Mouse (Mus musculus): ENCODE measurements around the gene Magi2. TPM values are rescaled to one million over a fixed set of nuclear protein-coding genes. Genes with fewer than 3 reads are reported as not detected.

Gene Magi2
- polyA plus RNA-seq, 1 experiment, result 0.18 TPM

- Histone ChIP-seq H3K4me3 (ENCODE audit: insufficient read depth, poor library complexity, severe bottlenecking) (no peak overlapping the region), H3K27me3 (ENCODE audit: control insufficient read depth, insufficient read depth, insufficient read length) (no peaks in the 10 kb centered on the region), H3K36me3 (ENCODE audit: control insufficient read depth, insufficient read depth) (no peaks in the 10 kb centered on the region), H3ac (ENCODE audit: control insufficient read depth, insufficient read length, low read depth) (no peak overlapping the region), H3K79me3 (ENCODE audit: low read depth) (no peaks in the 10 kb centered on the region), H3K79me2 (ENCODE audit: control insufficient read depth, insufficient read depth) (no peaks in the 10 kb centered on the region)
- TF ChIP-seq MYOD1 (IDR thresholded peaks at IDR 0.05; ENCODE audit: control insufficient read depth, insufficient read length, low read depth), result no peak
- no peak for TF ChIP-seq MYOG (IDR thresholded peaks at IDR 0.05; ENCODE audit: control insufficient read depth, extremely low read depth, insufficient read length)
- no peak for TF ChIP-seq CTCF (IDR thresholded peaks at IDR 0.05; ENCODE audit: control insufficient read depth, insufficient read depth, insufficient read length)
- no peak for TF ChIP-seq USF1 (IDR thresholded peaks at IDR 0.05; ENCODE audit: low read depth)
- TF ChIP-seq CEBPB (IDR thresholded peaks at IDR 0.05; ENCODE audit: low read depth), result no peak
- no peak for TF ChIP-seq MAX (IDR thresholded peaks at IDR 0.05)
- no peak for TF ChIP-seq FOSL1 (IDR thresholded peaks at IDR 0.05; ENCODE audit: insufficient read depth, low read length, poor library complexity, severe bottlenecking)
Observed at GRCm38 (mm10) chr5:20568421-20568820, 1341.6 kb downstream of the Magi2 start.

GRCm38 (mm10) chr5:20568966-20569365 is 1342.1 kb downstream of the Magi2 start:
- no peaks in the 10 kb centered on the region for H3K79me3 ChIP-seq (ENCODE audit: low read depth)
- H3ac ChIP-seq (ENCODE audit: control insufficient read depth, insufficient read length, low read depth), result no peak overlapping the region
- no peak overlapping the region for H3K4me3 ChIP-seq (ENCODE audit: insufficient read depth, poor library complexity, severe bottlenecking)
- no peaks in the 10 kb centered on the region for H3K27me3 ChIP-seq (ENCODE audit: control insufficient read depth, insufficient read depth, insufficient read length)
- TF ChIP-seq FOSL1 (IDR thresholded peaks at IDR 0.05; ENCODE audit: insufficient read depth, low read length, poor library complexity, severe bottlenecking), result no peak
- no peaks in the 10 kb centered on the region for H3K36me3 ChIP-seq (ENCODE audit: control insufficient read depth, insufficient read depth)
- no peaks in the 10 kb centered on the region for H3K79me2 ChIP-seq (ENCODE audit: control insufficient read depth, insufficient read depth)

- Histone ChIP-seq H3K79me2 (ENCODE audit: control insufficient read depth, insufficient read depth) (no peaks in the 10 kb centered on the region), H3K36me3 (ENCODE audit: control insufficient read depth, insufficient read depth) (no peaks in the 10 kb centered on the region), H3ac (ENCODE audit: control insufficient read depth, insufficient read length, low read depth) (no peak overlapping the region), H3K27me3 (ENCODE audit: control insufficient read depth, insufficient read depth, insufficient read length) (no peaks in the 10 kb centered on the region), H3K4me3 (ENCODE audit: insufficient read depth, poor library complexity, severe bottlenecking) (no peak overlapping the region), H3K79me3 (ENCODE audit: low read depth) (no peaks in the 10 kb centered on the region)
- TF ChIP-seq CTCF (IDR thresholded peaks at IDR 0.05; ENCODE audit: control insufficient read depth, insufficient read depth, insufficient read length), result no peak
- no peak for TF ChIP-seq FOSL1 (IDR thresholded peaks at IDR 0.05; ENCODE audit: insufficient read depth, low read length, poor library complexity, severe bottlenecking)
- TF ChIP-seq MAX (IDR thresholded peaks at IDR 0.05), result no peak
- no peak for TF ChIP-seq USF1 (IDR thresholded peaks at IDR 0.05; ENCODE audit: low read depth)
- TF ChIP-seq MYOG (IDR thresholded peaks at IDR 0.05; ENCODE audit: control insufficient read depth, extremely low read depth, insufficient read length), result no peak
- TF ChIP-seq CEBPB (IDR thresholded peaks at IDR 0.05; ENCODE audit: low read depth), result no peak
- no peak for TF ChIP-seq MYOD1 (IDR thresholded peaks at IDR 0.05; ENCODE audit: control insufficient read depth, insufficient read length, low read depth)
Observed at GRCm38 (mm10) chr5:20574816-20575215, 1348.0 kb downstream of the Magi2 start.

DNA sequence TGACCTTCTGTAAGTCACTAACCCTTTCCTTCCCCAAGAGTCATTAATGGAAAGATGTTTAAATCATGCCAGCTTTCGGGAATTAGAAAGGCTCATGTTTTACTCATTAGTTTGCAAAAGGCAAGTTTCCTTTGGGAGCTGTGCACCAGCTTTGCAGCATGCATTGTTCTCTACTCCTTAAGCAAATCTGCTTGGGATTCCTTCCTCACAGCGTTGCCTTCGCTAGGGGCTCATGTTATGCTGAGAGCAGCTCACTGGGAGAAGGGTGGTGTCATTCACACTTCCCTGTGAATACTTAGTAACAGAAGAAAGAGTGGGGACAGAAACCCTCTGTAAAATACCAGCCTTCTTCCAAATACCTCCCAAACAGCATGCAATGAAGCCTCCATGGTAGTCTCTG is 1349.0 kb downstream of the Magi2 start:
- Histone ChIP-seq H3K79me2 (ENCODE audit: control insufficient read depth, insufficient read depth) (no peaks in the 10 kb centered on the region), H3ac (ENCODE audit: control insufficient read depth, insufficient read length, low read depth) (no peak overlapping the region), H3K79me3 (ENCODE audit: low read depth) (no peaks in the 10 kb centered on the region), H3K4me3 (ENCODE audit: insufficient read depth, poor library complexity, severe bottlenecking) (no peak overlapping the region), H3K36me3 (ENCODE audit: control insufficient read depth, insufficient read depth) (no peaks in the 10 kb centered on the region), H3K27me3 (ENCODE audit: control insufficient read depth, insufficient read depth, insufficient read length) (no peaks in the 10 kb centered on the region)
- no peak for TF ChIP-seq CEBPB (IDR thresholded peaks at IDR 0.05; ENCODE audit: low read depth)
- no peak for TF ChIP-seq MYOG (IDR thresholded peaks at IDR 0.05; ENCODE audit: control insufficient read depth, extremely low read depth, insufficient read length)
- no peak for TF ChIP-seq USF1 (IDR thresholded peaks at IDR 0.05; ENCODE audit: low read depth)
- TF ChIP-seq FOSL1 (IDR thresholded peaks at IDR 0.05; ENCODE audit: insufficient read depth, low read length, poor library complexity, severe bottlenecking), result no peak
- TF ChIP-seq CTCF (IDR thresholded peaks at IDR 0.05; ENCODE audit: control insufficient read depth, insufficient read depth, insufficient read length), result no peak
- no peak for TF ChIP-seq MYOD1 (IDR thresholded peaks at IDR 0.05; ENCODE audit: control insufficient read depth, insufficient read length, low read depth)
- TF ChIP-seq MAX (IDR thresholded peaks at IDR 0.05), result no peak

GRCm38 (mm10) chr5:20576266-20576665 is 1349.4 kb downstream of the Magi2 start:
- TF ChIP-seq CEBPB (IDR thresholded peaks at IDR 0.05; ENCODE audit: low read depth), result no peak
- TF ChIP-seq MYOG (IDR thresholded peaks at IDR 0.05; ENCODE audit: control insufficient read depth, extremely low read depth, insufficient read length), result no peak
- no peak for TF ChIP-seq USF1 (IDR thresholded peaks at IDR 0.05; ENCODE audit: low read depth)
- no peak for TF ChIP-seq FOSL1 (IDR thresholded peaks at IDR 0.05; ENCODE audit: insufficient read depth, low read length, poor library complexity, severe bottlenecking)
- TF ChIP-seq MYOD1 (IDR thresholded peaks at IDR 0.05; ENCODE audit: control insufficient read depth, insufficient read length, low read depth), result no peak
- no peak for TF ChIP-seq MAX (IDR thresholded peaks at IDR 0.05)
- no peak for TF ChIP-seq CTCF (IDR thresholded peaks at IDR 0.05; ENCODE audit: control insufficient read depth, insufficient read depth, insufficient read length)
- H3K79me2 ChIP-seq (ENCODE audit: control insufficient read depth, insufficient read depth), result no peaks in the 10 kb centered on the region
- no peaks in the 10 kb centered on the region for H3K79me3 ChIP-seq (ENCODE audit: low read depth)
- no peaks in the 10 kb centered on the region for H3K27me3 ChIP-seq (ENCODE audit: control insufficient read depth, insufficient read depth, insufficient read length)
- no peak overlapping the region for H3ac ChIP-seq (ENCODE audit: control insufficient read depth, insufficient read length, low read depth)
- H3K4me3 ChIP-seq (ENCODE audit: insufficient read depth, poor library complexity, severe bottlenecking), result no peak overlapping the region
- H3K36me3 ChIP-seq (ENCODE audit: control insufficient read depth, insufficient read depth), result no peaks in the 10 kb centered on the region

DNA sequence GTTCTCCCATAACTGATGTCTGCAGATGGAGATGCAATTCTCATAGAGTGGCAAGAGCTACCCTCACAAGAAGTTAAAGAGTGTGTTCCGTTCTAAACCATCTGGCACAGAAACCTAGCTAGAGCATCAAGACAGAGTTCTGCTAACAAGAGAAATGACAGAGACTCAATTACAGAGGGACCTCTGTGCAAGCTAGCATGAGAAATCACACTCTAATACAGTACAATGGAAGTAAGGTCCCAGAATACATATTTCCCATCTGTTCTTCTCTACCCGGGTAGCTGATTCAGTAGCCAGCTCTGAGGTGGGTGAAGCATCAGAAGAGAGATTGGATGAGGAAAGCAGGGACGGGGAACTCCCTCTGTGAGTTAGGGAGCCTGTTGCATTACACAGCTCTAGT is 1351.8 kb downstream of the Magi2 start:
- Histone ChIP-seq H3K27me3 (ENCODE audit: control insufficient read depth, insufficient read depth, insufficient read length) (no peaks in the 10 kb centered on the region), H3K36me3 (ENCODE audit: control insufficient read depth, insufficient read depth) (no peaks in the 10 kb centered on the region), H3K4me3 (ENCODE audit: insufficient read depth, poor library complexity, severe bottlenecking) (no peak overlapping the region), H3K79me2 (ENCODE audit: control insufficient read depth, insufficient read depth) (no peaks in the 10 kb centered on the region), H3K79me3 (ENCODE audit: low read depth) (no peaks in the 10 kb centered on the region), H3ac (ENCODE audit: control insufficient read depth, insufficient read length, low read depth) (no peak overlapping the region)
- no peak for TF ChIP-seq CTCF (IDR thresholded peaks at IDR 0.05; ENCODE audit: control insufficient read depth, insufficient read depth, insufficient read length)
- TF ChIP-seq MAX (IDR thresholded peaks at IDR 0.05), result no peak
- no peak for TF ChIP-seq CEBPB (IDR thresholded peaks at IDR 0.05; ENCODE audit: low read depth)
- no peak for TF ChIP-seq USF1 (IDR thresholded peaks at IDR 0.05; ENCODE audit: low read depth)
- TF ChIP-seq FOSL1 (IDR thresholded peaks at IDR 0.05; ENCODE audit: insufficient read depth, low read length, poor library complexity, severe bottlenecking), result no peak
- no peak for TF ChIP-seq MYOG (IDR thresholded peaks at IDR 0.05; ENCODE audit: control insufficient read depth, extremely low read depth, insufficient read length)
- TF ChIP-seq MYOD1 (IDR thresholded peaks at IDR 0.05; ENCODE audit: control insufficient read depth, insufficient read length, low read depth), result no peak

Data from C2C12 (cell line).